Mouse (Mus musculus) effector memory CD4-positive, alpha-beta T cell, adult 5 months (primary cell): ENCODE results near the gene Slc27a1. TPM values are rescaled to one million over a fixed set of nuclear protein-coding genes. Genes with fewer than 3 reads are reported as not detected.

Source experiments
- polyA plus RNA-seq: library from polyadenylated mRNA; unstranded; fragments of 100-300 nt; shearing (Covaris generic); gene quantifications from one replicate; pipeline ENCODE4 v1.2.1, GENCODE M21; 2017

Slc27a1 gene
- 18.4 TPM for polyA plus RNA-seq

GRCm38 (mm10) chr8:71568387-71568937 is at the start of gene Slc27a1:
Gene Slc27a1 (plus strand): TSS chr8:71568882.

GRCm38 (mm10) chr8:71525226-71526050 is 43.2 kb upstream of the Slc27a1 start, which contains the start of gene Ccdc194:
Gene Ccdc194 (minus strand): TSS chr8:71525711.

GRCm38 (mm10) chr8:71537028-71537867 is 31.4 kb upstream of the Slc27a1 start, which contains the start of gene Bst2:
Gene Bst2 (minus strand): TSS chr8:71537456.

GRCm38 (mm10) chr8:71542632-71543343 is 25.9 kb upstream of the Slc27a1 start, which contains the start of gene Mvb12a:
Gene Mvb12a (plus strand): TSS chr8:71542922.

GRCm38 (mm10) chr8:71558071-71558957 is 10.4 kb upstream of the Slc27a1 start, which contains the start of gene Tmem221:
Gene Tmem221 (minus strand): TSS chr8:71558871.

GRCm38 (mm10) chr8:71566501-71566900 is 2.2 kb upstream of the Slc27a1 start, which contains the start of gene Nxnl1:
Gene Nxnl1 (minus strand): TSS chr8:71566601.

GRCm38 (mm10) chr8:71591471-71592373 is 23.0 kb downstream of the Slc27a1 start, which contains the start of gene Pgls:
Gene Pgls (plus strand): TSS chr8:71592176.

GRCm38 (mm10) chr8:71597451-71597850 is 28.8 kb downstream of the Slc27a1 start, which contains the start of gene Fam129c:
Gene Fam129c (plus strand): TSS chr8:71597648.

GRCm38 (mm10) chr8:71610822-71611651 is 42.4 kb downstream of the Slc27a1 start, which contains the start of gene Colgalt1:
Gene Colgalt1 (plus strand): TSS chr8:71610998.

Other genes with a start within 250 kb of the Slc27a1 start
- gene Use1, start 202.0 kb upstream of the Slc27a1 start, polyA plus RNA-seq: 205 TPM
- gene Ocel1, start 197.6 kb upstream of the Slc27a1 start, polyA plus RNA-seq: 20.8 TPM
- 7.0 TPM for gene Nr2f6, start 186.9 kb upstream of the Slc27a1 start, polyA plus RNA-seq
- 0.09 TPM for gene Ushbp1, start 173.1 kb upstream of the Slc27a1 start, polyA plus RNA-seq
- gene Babam1, start 172.0 kb upstream of the Slc27a1 start, polyA plus RNA-seq: 70.4 TPM
- 0.52 TPM for gene Ankle1, start 162.9 kb upstream of the Slc27a1 start, polyA plus RNA-seq
- gene Abhd8, start 105.2 kb upstream of the Slc27a1 start, polyA plus RNA-seq: 103 TPM
- gene Mrpl34, start 103.9 kb upstream of the Slc27a1 start, polyA plus RNA-seq: 23.3 TPM
- gene Dda1, start 99.7 kb upstream of the Slc27a1 start, polyA plus RNA-seq: 138 TPM
- gene Ano8, start 82.9 kb upstream of the Slc27a1 start, polyA plus RNA-seq: 15.7 TPM
- gene Gtpbp3, start 80.8 kb upstream of the Slc27a1 start, polyA plus RNA-seq: 4.0 TPM
- gene Plvap, start 57.1 kb upstream of the Slc27a1 start, polyA plus RNA-seq: not detected
- not detected for gene Ccdc194, start 43.2 kb upstream of the Slc27a1 start, polyA plus RNA-seq
- 73.2 TPM for gene Bst2, start 31.4 kb upstream of the Slc27a1 start, polyA plus RNA-seq
- gene Mvb12a, start 26.0 kb upstream of the Slc27a1 start, polyA plus RNA-seq: 58.6 TPM
- gene Tmem221, start 10.0 kb upstream of the Slc27a1 start, polyA plus RNA-seq: 5.7 TPM
- 0.50 TPM for gene Nxnl1, start 2.3 kb upstream of the Slc27a1 start, polyA plus RNA-seq
- 79.8 TPM for gene Pgls, start 23.3 kb downstream of the Slc27a1 start, polyA plus RNA-seq
- gene Fam129c, start 28.8 kb downstream of the Slc27a1 start, polyA plus RNA-seq: 4.3 TPM
- 30.8 TPM for gene Colgalt1, start 42.1 kb downstream of the Slc27a1 start, polyA plus RNA-seq
- 0.15 TPM for gene Unc13a, start 102.9 kb downstream of the Slc27a1 start, polyA plus RNA-seq
- 80.1 TPM for gene Jak3, start 107.4 kb downstream of the Slc27a1 start, polyA plus RNA-seq
- gene Insl3, start 120.3 kb downstream of the Slc27a1 start, polyA plus RNA-seq: 22.9 TPM
- 3.0 TPM for gene B3gnt3, start 132.9 kb downstream of the Slc27a1 start, polyA plus RNA-seq
- 154 TPM for gene Fcho1, start 156.8 kb downstream of the Slc27a1 start, polyA plus RNA-seq